Mouse (Mus musculus): ENCODE data around the gene Gm3625. TPM values are rescaled to one million over a fixed set of nuclear protein-coding genes. Genes with fewer than 3 reads are reported as not detected.
"Not testable (repeated sequence)": the region's sequence is repeated elsewhere in the genome, so short reads cannot be mapped to it uniquely, and the experiment has no call there.

Gene Gm3625
- polyA plus RNA-seq, 1 experiment: not detected

DNA sequence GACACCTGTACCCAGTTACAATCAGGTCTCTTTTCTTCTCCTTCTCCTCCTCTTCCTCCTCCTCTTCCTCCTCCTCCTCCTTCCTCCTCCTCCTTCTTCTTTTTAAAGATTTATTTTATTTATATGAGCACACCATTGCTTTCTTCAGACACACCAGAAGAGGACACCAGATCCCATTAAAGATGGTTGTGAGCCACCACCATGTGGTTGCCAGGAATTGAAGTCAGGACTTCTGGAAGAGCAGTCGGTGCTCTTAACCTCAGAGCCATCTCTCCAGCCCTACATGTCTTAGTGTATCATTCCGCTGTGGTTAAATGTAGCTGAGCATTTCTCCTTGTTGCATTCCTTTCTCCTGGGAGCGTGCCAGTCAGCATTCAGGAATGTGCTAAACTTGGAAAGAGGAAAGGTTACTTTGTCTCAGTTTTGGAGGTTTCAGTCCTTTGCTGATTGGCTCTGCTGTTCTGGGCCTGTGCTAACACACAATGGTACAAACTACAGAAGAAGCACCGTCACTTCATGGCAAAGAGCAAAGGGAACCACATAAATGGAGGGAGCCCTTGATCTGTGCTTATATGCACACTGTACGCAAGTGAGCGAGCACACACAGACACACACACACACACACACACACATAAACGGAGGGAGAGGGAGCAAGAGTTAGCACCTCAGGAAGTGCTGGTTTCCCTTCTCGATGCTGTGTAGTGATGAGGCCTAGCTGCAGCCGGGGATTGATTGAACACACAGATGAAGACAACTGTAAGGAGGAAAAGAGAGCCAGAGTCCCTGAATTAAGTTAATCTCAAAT is 34.0 kb downstream of the Gm3625 start:
- H3K9me3 ChIP-seq (ENCODE audit: control insufficient read depth, low read length): no peaks in the 10 kb centered on the region; the same call in 1 of the 2 replicates
- H3K4me1 ChIP-seq (ENCODE audit: control insufficient read depth): no peaks in the 10 kb centered on the region
- no peaks in the 10 kb centered on the region for H3K36me3 ChIP-seq (ENCODE audit: control insufficient read depth)
- no peak for TF ChIP-seq GATA1 (IDR thresholded peaks at IDR 0.05; ENCODE audit: low read length)
- H3K27me3 ChIP-seq (ENCODE audit: control insufficient read depth): no peaks in the 10 kb centered on the region
- H3K4me3 ChIP-seq (replicated peaks): no peak overlapping the region

DNA sequence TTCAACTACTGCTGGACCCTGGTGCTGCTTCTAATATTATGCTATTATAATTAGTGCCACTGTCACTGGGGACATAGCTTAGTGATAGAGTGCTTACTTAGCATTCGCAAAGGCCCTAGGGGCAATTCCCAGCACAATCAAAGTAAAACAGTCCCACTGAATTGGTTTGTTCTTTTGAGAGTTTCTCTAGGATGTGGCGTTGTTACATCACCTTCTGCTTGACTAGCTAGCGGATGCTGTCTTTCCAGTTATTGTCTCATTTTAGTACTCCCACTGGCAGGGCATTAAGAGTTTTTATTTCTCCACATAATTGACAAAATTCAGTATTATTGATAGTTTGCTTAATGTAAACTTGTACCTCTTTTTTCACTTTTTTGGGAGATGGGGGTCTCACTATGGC is 34.7 kb downstream of the Gm3625 start:
- H3K9me3 ChIP-seq (ENCODE audit: control insufficient read depth, low read length): no peaks in the 10 kb centered on the region; the same call in 1 of the 2 replicates
- no peak overlapping the region for H3K4me3 ChIP-seq (replicated peaks)
- no peaks in the 10 kb centered on the region for H3K36me3 ChIP-seq (ENCODE audit: control insufficient read depth)
- H3K27me3 ChIP-seq (ENCODE audit: control insufficient read depth): no peaks in the 10 kb centered on the region
- H3K4me1 ChIP-seq (ENCODE audit: control insufficient read depth): no peaks in the 10 kb centered on the region
- TF ChIP-seq GATA1 (IDR thresholded peaks at IDR 0.05; ENCODE audit: low read length) (no peak), TAL1 (IDR thresholded peaks at IDR 0.05; ENCODE audit: low read length) (no peak)

DNA sequence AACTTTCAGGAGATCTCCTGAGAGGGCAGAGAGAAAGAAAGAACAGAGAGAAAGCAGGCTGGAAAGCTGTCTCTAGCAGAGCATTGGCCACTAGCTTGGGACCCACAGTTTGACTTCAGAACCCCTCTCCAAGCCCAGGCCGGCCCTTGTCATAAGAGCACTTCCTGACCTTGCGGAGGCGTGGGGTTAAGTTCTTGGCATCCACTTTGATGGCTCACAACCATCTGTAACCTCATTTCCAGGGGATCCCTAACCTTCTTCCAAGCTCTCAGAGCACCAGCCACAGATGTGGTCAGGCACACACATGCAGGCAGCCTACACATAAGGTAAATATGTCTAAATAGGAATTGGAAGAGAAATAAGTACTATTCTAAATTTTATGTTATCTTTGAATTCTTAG is 35.3 kb downstream of the Gm3625 start:
- Histone ChIP-seq H3K27me3 (ENCODE audit: control insufficient read depth) (no peaks in the 10 kb centered on the region), H3K4me3 (replicated peaks) (no peak overlapping the region), H3K36me3 (ENCODE audit: control insufficient read depth) (no peaks in the 10 kb centered on the region), H3K4me1 (ENCODE audit: control insufficient read depth) (no peaks in the 10 kb centered on the region), H3K9me3 (ENCODE audit: control insufficient read depth, low read length) (no peaks in the 10 kb centered on the region; the same call in 1 of the 2 replicates)
- TF ChIP-seq GATA1 (IDR thresholded peaks at IDR 0.05; ENCODE audit: low read length) (no peak), TAL1 (IDR thresholded peaks at IDR 0.05; ENCODE audit: low read length) (no peak)

DNA sequence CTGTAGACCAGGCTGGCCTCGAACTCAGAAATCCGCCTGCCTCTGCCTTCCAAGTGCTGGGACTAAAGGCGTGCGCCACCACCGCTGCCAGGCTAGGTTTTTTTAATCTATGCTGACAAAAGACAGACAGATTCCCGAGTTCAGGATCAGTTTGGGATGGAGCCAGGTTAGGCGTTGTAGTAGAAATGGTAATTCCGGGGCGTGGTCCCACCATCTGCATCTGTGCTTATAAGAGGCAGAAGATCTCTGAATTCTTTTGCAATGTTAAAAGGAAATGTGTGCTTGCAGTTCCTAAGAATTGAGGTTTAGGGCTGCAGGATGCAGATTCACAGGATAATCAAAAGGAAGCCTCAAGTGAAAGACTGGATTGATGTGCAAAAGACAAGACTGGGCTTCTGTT is 35.8 kb downstream of the Gm3625 start:
- Histone ChIP-seq H3K4me1 (ENCODE audit: control insufficient read depth) (no peaks in the 10 kb centered on the region), H3K4me3 (replicated peaks) (no peak overlapping the region), H3K9me3 (ENCODE audit: control insufficient read depth, low read length) (no peaks in the 10 kb centered on the region; the same call in 1 of the 2 replicates), H3K36me3 (ENCODE audit: control insufficient read depth) (no peaks in the 10 kb centered on the region), H3K27me3 (ENCODE audit: control insufficient read depth) (peaks cover 2% of the 10 kb centered on the region; the same call in 1 of the 2 replicates)
- no peak for TF ChIP-seq TAL1 (IDR thresholded peaks at IDR 0.05; ENCODE audit: low read length)
- no peak for TF ChIP-seq GATA1 (IDR thresholded peaks at IDR 0.05; ENCODE audit: low read length)

DNA sequence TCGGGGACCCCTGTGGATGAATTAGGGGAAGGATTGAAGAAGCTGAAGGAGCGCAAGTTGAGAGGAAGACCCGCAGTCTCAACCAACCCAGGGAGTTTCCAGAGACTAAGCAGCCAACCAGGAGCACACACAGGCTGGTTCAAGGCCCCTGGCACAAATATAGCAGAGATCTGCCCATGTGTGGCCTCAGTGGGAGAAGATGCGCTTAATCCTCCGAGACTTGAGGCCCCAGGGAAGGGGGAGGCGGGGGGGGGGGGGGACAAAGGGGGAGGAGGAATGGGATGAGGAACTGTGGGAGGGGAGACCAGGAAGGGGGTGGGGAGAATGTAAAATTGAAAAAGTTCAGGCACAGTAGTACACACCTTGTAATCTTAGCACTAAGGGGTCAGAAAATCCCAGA is 37.3 kb downstream of the Gm3625 start:
- peaks cover 4% of the 10 kb centered on the region; the same call in 1 of the 2 replicates for H3K27me3 ChIP-seq (ENCODE audit: control insufficient read depth)
- TF ChIP-seq GATA1 (IDR thresholded peaks at IDR 0.05; ENCODE audit: low read length) (no peak), TAL1 (IDR thresholded peaks at IDR 0.05; ENCODE audit: low read length) (no peak)

DNA sequence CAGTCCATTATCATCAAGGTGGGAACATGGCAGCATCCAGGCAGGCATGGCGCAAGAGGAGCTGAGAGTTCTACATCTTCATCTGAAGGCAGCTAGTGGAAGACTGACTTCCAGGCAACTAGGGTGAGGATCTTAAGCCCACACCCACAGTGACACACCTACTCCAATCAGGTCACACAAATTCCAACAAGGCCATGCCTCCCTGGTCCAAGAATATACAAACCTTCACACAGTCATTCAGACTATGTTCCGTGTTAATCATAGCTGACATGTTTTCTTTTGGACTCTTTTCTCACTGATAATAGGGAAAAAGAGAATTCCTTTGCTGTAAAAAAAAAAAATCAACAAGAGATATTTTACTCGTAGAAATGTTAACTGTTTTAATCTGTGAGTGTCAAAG is 39.0 kb downstream of the Gm3625 start:
- H3K4me3 ChIP-seq (replicated peaks); H3K36me3 ChIP-seq (ENCODE audit: control insufficient read depth); H3K9me3 ChIP-seq (ENCODE audit: control insufficient read depth, low read length); H3K4me1 ChIP-seq (ENCODE audit: control insufficient read depth); H3K27me3 ChIP-seq (ENCODE audit: control insufficient read depth): not testable (repeated sequence)

More for the DNA sequence above, 37.3 kb downstream of the Gm3625 start:
- no peak overlapping the region for H3K4me3 ChIP-seq (replicated peaks)
- H3K9me3 ChIP-seq (ENCODE audit: control insufficient read depth, low read length): no peaks in the 10 kb centered on the region
- no peaks in the 10 kb centered on the region for H3K36me3 ChIP-seq (ENCODE audit: control insufficient read depth)
- no peaks in the 10 kb centered on the region for H3K4me1 ChIP-seq (ENCODE audit: control insufficient read depth)

DNA sequence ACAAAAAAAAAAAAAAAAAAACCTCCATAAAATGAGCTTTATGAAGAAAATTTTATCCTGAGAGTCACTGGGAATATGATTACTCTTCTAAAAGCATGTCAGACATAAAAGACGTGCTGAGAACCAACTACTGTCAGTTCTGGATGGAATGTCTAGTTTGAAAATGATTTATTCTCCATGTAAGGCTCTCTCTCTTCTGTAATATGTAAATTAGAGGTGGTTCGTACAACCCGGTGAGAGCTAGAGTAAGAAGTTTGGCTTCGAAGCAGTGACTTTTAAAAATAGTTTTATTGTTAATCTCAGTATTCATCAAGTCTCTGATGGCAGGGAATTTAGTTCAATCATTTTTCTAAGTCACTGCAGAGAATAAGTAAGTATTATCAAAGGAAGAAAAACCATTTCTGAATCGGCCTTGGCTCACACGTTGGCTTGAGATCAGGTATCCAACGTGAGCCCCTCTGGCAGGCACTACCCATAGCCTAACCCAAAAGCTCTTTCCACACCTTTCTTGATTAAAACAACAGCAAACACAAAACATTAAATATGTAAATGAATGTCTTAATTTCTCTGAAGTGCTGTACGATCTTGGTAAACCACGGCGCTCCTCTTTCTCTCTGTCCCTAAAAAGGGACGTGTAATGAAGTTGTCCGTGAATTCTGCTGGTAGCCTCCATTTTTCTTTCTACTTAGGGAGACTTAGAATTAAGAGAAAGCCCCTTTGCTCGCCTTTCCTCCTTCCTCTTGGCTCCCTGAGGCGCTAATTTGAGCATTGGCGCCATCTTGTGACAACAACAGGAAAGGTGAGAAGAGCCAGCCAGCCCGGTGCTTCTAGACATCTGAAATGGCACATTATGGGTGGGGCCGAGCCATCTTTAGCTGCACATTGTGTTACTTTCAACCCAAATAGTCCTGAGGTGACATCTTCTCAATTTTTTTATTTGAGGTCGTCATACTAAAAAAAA is 44.4 kb downstream of the Gm3625 start:
- TF ChIP-seq TAL1 (IDR thresholded peaks at IDR 0.05; ENCODE audit: low read length) (no peak), GATA1 (IDR thresholded peaks at IDR 0.05; ENCODE audit: low read length) (no peak)
- H3K36me3 ChIP-seq (ENCODE audit: control insufficient read depth): no peaks in the 10 kb centered on the region
- peaks cover 4% of the 10 kb centered on the region for H3K27me3 ChIP-seq (ENCODE audit: control insufficient read depth)
- H3K9me3 ChIP-seq (ENCODE audit: control insufficient read depth, low read length): no peaks in the 10 kb centered on the region
- H3K4me1 ChIP-seq (ENCODE audit: control insufficient read depth): no peaks in the 10 kb centered on the region
- H3K4me3 ChIP-seq (replicated peaks): no peak overlapping the region

DNA sequence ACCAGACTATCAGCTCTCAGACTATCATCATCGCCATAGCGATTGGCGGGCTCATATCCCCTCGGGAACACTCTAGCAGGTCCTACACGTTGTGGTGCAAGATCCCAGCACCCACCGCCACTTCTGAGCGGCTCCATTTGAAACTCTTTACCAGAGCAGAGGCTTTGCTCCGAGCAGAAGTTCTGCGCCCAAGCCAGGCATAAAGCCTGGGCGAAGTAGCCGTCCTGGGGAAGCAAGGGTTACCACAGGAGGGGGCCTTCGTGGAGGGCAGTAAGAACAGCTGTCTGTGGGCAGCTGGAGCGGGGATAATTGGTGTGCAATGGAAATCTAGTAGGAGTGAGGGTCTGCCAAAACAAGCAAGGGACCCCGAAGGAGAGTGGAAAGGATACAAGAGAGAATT is 45.2 kb downstream of the Gm3625 start:
- Histone ChIP-seq H3K9me3 (ENCODE audit: control insufficient read depth, low read length) (no peaks in the 10 kb centered on the region), H3K36me3 (ENCODE audit: control insufficient read depth) (no peaks in the 10 kb centered on the region), H3K4me1 (ENCODE audit: control insufficient read depth) (no peaks in the 10 kb centered on the region), H3K27me3 (ENCODE audit: control insufficient read depth) (peaks cover 4% of the 10 kb centered on the region), H3K4me3 (replicated peaks) (no peak overlapping the region)
- TF ChIP-seq TAL1 (IDR thresholded peaks at IDR 0.05; ENCODE audit: low read length) (no peak), GATA1 (IDR thresholded peaks at IDR 0.05; ENCODE audit: low read length) (no peak)

DNA sequence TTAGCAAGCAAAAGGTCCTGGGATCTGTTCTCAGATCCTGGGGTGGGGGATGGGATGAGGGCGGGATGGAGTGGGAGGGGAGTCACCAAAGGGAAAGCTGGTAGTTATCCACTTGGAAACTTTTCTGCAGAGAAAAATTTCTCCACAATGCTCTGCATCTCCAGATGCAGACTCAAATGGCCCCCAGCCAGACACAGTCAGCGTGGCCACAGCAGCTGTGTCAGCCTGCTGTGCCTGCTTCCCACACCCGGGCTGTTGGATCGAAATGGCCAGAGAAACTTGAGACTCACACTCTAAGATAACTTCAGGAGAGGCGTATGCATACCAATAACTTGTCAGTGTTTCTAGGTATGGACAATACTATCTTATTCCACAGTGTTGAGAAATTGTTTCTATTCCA is 46.2 kb downstream of the Gm3625 start:
- no peaks in the 10 kb centered on the region for H3K4me1 ChIP-seq (ENCODE audit: control insufficient read depth)
- TF ChIP-seq GATA1 (IDR thresholded peaks at IDR 0.05; ENCODE audit: low read length) (no peak), TAL1 (IDR thresholded peaks at IDR 0.05; ENCODE audit: low read length) (no peak)

More for the DNA sequence above, 46.2 kb downstream of the Gm3625 start:
- Histone ChIP-seq H3K4me3 (replicated peaks) (no peak overlapping the region), H3K36me3 (ENCODE audit: control insufficient read depth) (no peaks in the 10 kb centered on the region), H3K27me3 (ENCODE audit: control insufficient read depth) (no peaks in the 10 kb centered on the region; the same call in 1 of the 2 replicates), H3K9me3 (ENCODE audit: control insufficient read depth, low read length) (no peaks in the 10 kb centered on the region)
